Mouse (Mus musculus) midbrain, embryonic 14.5 days (tissue): ENCODE results near the gene Mrap. TPM values are rescaled to one million over a fixed set of nuclear protein-coding genes. Genes with fewer than 3 reads are reported as not detected.

Source experiments
- ATAC-seq: fragments of 200-750 bp; cut with Nextera tagmentation; 2 replicates; pipeline ENCODE4 v1.8.0; 2017; ENCODE audit warnings: moderate number of reproducible peaks, moderate library complexity; ENCODE audit not compliant: low FRiP score, low TSS enrichment
- DNase-seq: peaks from one replicate; pipeline ENCODE4 v3.0.0-alpha.2; 2015
- H3K27ac ChIP-seq: fragments of 300-500 bp; sonication (generic); replicated peaks from 2 replicates; pipeline ENCODE4 v1.5.1; 2014; ENCODE audit warnings: mild to moderate bottlenecking, low read depth, low read length, moderate library complexity
- H3K27me3 ChIP-seq: fragments of 300-500 bp; sonication (generic); 2 replicates; pipeline ENCODE4 v1.6.1; 2014; ENCODE audit warnings: low read length, control low read depth, mixed read lengths; ENCODE audit not compliant: control insufficient read depth, insufficient read depth
- H3K36me3 ChIP-seq: fragments of 300-500 bp; sonication (generic); 2 replicates; pipeline ENCODE4 v1.6.1; 2014; ENCODE audit warnings: low read length, control low read depth; ENCODE audit not compliant: control insufficient read depth, insufficient read depth
- H3K4me1 ChIP-seq: fragments of 300-500 bp; sonication (generic); 2 replicates; pipeline ENCODE4 v1.6.1; 2014; ENCODE audit warnings: mild to moderate bottlenecking, antibody characterized with exemption, low read length, control low read depth; ENCODE audit not compliant: control insufficient read depth, insufficient read depth
- H3K4me2 ChIP-seq: fragments of 300-500 bp; sonication (generic); 2 replicates; pipeline ENCODE4 v1.6.1; 2014; ENCODE audit warnings: mild to moderate bottlenecking, low read length, moderate library complexity
- H3K4me3 ChIP-seq: fragments of 300-500 bp; sonication (generic); replicated peaks from 2 replicates; pipeline ENCODE4 v1.5.1; 2014; ENCODE audit warnings: low read depth, low read length
- H3K9ac ChIP-seq: fragments of 300-500 bp; sonication (generic); replicated peaks from 2 replicates; pipeline ENCODE4 v1.6.1; 2014; ENCODE audit warnings: mild to moderate bottlenecking, low read length, moderate library complexity
- H3K9me3 ChIP-seq: fragments of 300-500 bp; sonication (generic); 2 replicates; pipeline ENCODE4 v1.6.1; 2016; ENCODE audit warnings: low read length, control low read depth, mixed read lengths; ENCODE audit not compliant: control insufficient read depth
- WGBS: fragments of 180-500 bp; shearing (Covaris S2); extraction: QIAGEN DNeasy Blood & Tissue Kit; methylation state at CpG from one replicate; pipeline ENCODE4 v1.1.7; 2014; 5-methylcytosine and 5-hydroxymethylcytosine counted together
- polyA plus RNA-seq: library from polyadenylated mRNA; unstranded; fragments of >200 nt; fragmentation: Nextera tagmentation; extraction: Ambion mirVana; gene quantifications from 2 replicates; pipeline ENCODE4 v1.2.1, GENCODE M21; 2014

The Mrap gene
- polyA plus RNA-seq, 1 experiment from 2014 or later: not detected

- ATAC-seq: no peak
- peaks cover 91% of the 10 kb centered on the region for H3K36me3 ChIP-seq
Measured at GRCm38 (mm10) chr16:90794708-90795107, 56.7 kb downstream of the Mrap start.

GRCm38 (mm10) chr16:90798446-90798845, 60.4 kb downstream of the Mrap start:
- Histone ChIP-seq H3K27me3 (no peaks in the 10 kb centered on the region), H3K4me1 (no peaks in the 10 kb centered on the region), H3K9ac (no peak overlapping the region), H3K27ac (no peak overlapping the region), H3K4me2 (no peak overlapping the region), H3K4me3 (no peak overlapping the region), H3K9me3 (no peaks in the 10 kb centered on the region), H3K36me3 (peaks cover 82% of the 10 kb centered on the region)
- DNase-seq (no peak), ATAC-seq (no peak)
- 89% methylated on average over 8 of the region's 8 CpGs for WGBS

More at GRCm38 (mm10) chr16:90794708-90795107, 56.7 kb downstream of the Mrap start:
- H3K9me3 ChIP-seq: no peaks in the 10 kb centered on the region
- H3K27me3 ChIP-seq: no peaks in the 10 kb centered on the region
- no peak overlapping the region for H3K9ac ChIP-seq
- no peaks in the 10 kb centered on the region for H3K4me1 ChIP-seq
- H3K4me3 ChIP-seq: no peak overlapping the region
- H3K27ac ChIP-seq: no peak overlapping the region
- no peak for DNase-seq
- no peak overlapping the region for H3K4me2 ChIP-seq

- H3K27me3 ChIP-seq: no peaks in the 10 kb centered on the region
- DNase-seq (no peak), ATAC-seq (no peak)
- peaks cover 82% of the 10 kb centered on the region for H3K36me3 ChIP-seq
- WGBS: 91% methylated on average over 5 of the region's 5 CpGs
- no peak overlapping the region for H3K27ac ChIP-seq
- H3K9ac ChIP-seq: no peak overlapping the region
- H3K4me1 ChIP-seq: no peaks in the 10 kb centered on the region
- H3K4me2 ChIP-seq: no peak overlapping the region
- H3K4me3 ChIP-seq: no peak overlapping the region
- no peaks in the 10 kb centered on the region for H3K9me3 ChIP-seq
Measured at GRCm38 (mm10) chr16:90798848-90799247, 60.8 kb downstream of the Mrap start.

Other genes starting within 250 kb of the Mrap start
- 34.1 TPM in 2 replicates for gene Mis18a, start 10.8 kb upstream of the Mrap start, polyA plus RNA-seq
- 9.8 and 11.6 TPM in 2 replicates for gene Urb1, start 72.2 kb downstream of the Mrap start, polyA plus RNA-seq
- 1.4 and 2.4 TPM in 2 replicates for gene Eva1c, start 88.5 kb downstream of the Mrap start, polyA plus RNA-seq
- gene Cfap298, start 196.9 kb downstream of the Mrap start, polyA plus RNA-seq: 42.6 and 52.6 TPM in 2 replicates